Mouse (Mus musculus) monocyte, adult 59 days (primary cell): ENCODE measurements around the gene Olfr150. TPM values are rescaled to one million over a fixed set of nuclear protein-coding genes. Genes with fewer than 3 reads are reported as not detected.

Experiments used
- total RNA-seq, 2 experiments: library from RNA; stranded (reverse); gene quantifications; one replicate each; pipeline ENCODE4 v1.2.4; 2023

Olfr150 gene
- not detected for total RNA-seq

GRCm38 (mm10) chr9:39730678-39731077, at the start of gene Olfr150:
Gene Olfr150, plus strand, starts transcription at chr9:39730978.

DNA sequence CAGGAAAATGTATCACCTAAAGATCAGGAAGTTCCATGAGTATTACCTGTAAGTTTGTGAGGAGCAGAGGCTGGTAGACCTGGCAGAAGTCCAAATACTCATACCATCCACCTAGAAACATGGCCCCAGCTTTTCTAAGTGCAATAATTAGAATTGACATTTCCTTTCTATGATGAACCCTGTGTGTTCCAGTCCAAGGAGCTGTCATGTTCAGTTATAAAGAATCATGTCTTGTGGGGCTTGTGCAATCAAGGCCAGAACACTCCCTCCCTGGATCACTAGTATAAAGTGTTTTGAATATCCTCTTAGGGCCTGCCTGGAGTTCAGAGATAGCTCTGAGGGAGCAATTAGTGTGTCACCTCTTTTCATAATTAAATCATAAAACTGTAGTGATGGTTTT, 23.8 kb upstream of the Olfr150 start, which contains the start of gene Olfr149:
TSS of gene Olfr149 (minus strand) at position 101 of the 400 bp plus-strand sequence.

GRCm38 (mm10) chr9:39711053-39711452, 19.7 kb upstream of the Olfr150 start, which contains the start of gene Olfr965:
Gene Olfr965, plus strand, starts transcription at chr9:39711353.

GRCm38 (mm10) chr9:39745949-39746348, 15.2 kb downstream of the Olfr150 start, which contains the start of gene Olfr967:
Gene Olfr967, plus strand, starts transcription at chr9:39746249.

GRCm38 (mm10) chr9:39783153-39783552, 52.4 kb downstream of the Olfr150 start, which contains the start of gene Olfr968:
Gene Olfr968, minus strand, starts transcription at chr9:39783253.

Other genes starting within 250 kb of the Olfr150 start
- gene Olfr44, start 237.0 kb upstream of the Olfr150 start, total RNA-seq, result not detected
- gene Olfr957, start 215.2 kb upstream of the Olfr150 start, total RNA-seq, result not detected
- not detected for gene Olfr958, start 176.9 kb upstream of the Olfr150 start, total RNA-seq
- not detected for gene Olfr959, start 155.4 kb upstream of the Olfr150 start, total RNA-seq
- not detected for gene AW551984, start 126.6 kb upstream of the Olfr150 start, total RNA-seq
- not detected for gene Olfr148, start 120.3 kb upstream of the Olfr150 start, total RNA-seq
- gene Olfr960, start 109.6 kb upstream of the Olfr150 start, total RNA-seq, result not detected
- not detected for gene Olfr961, start 85.9 kb upstream of the Olfr150 start, total RNA-seq
- not detected for gene Olfr963, start 63.8 kb upstream of the Olfr150 start, total RNA-seq
- not detected for gene Olfr149, start 23.9 kb upstream of the Olfr150 start, total RNA-seq
- gene Olfr965, start 19.6 kb upstream of the Olfr150 start, total RNA-seq, result not detected
- not detected for gene Olfr967, start 15.3 kb downstream of the Olfr150 start, total RNA-seq
- not detected for gene Olfr968, start 52.3 kb downstream of the Olfr150 start, total RNA-seq
- gene Olfr969, start 60.0 kb downstream of the Olfr150 start, total RNA-seq, result not detected
- gene Olfr970, start 77.9 kb downstream of the Olfr150 start, total RNA-seq, result not detected
- not detected for gene Olfr971, start 105.9 kb downstream of the Olfr150 start, total RNA-seq
- gene Olfr972, start 135.4 kb downstream of the Olfr150 start, total RNA-seq, result not detected
- gene Olfr229, start 176.4 kb downstream of the Olfr150 start, total RNA-seq, result not detected
- gene Olfr974, start 206.5 kb downstream of the Olfr150 start, total RNA-seq, result not detected
- gene Olfr975, start 221.1 kb downstream of the Olfr150 start, total RNA-seq, result not detected
- not detected for gene Olfr976, start 230.2 kb downstream of the Olfr150 start, total RNA-seq